Mouse (Mus musculus) neural tube, embryonic 11.5 days (tissue): Measurements from ENCODE around the gene Nadk2. TPM values are rescaled to one million over a fixed set of nuclear protein-coding genes. Genes with fewer than 3 reads are reported as not detected.

Experiments
- ATAC-seq: fragments of 200-750 bp; cut with Nextera tagmentation; 2 replicates; pipeline ENCODE4 v1.8.0; 2017; ENCODE audit warnings: moderate number of reproducible peaks, mild to moderate bottlenecking, moderate TSS enrichment, moderate library complexity; ENCODE audit not compliant: insufficient read depth, low FRiP score, low TSS enrichment
- DNase-seq: peaks from one replicate; pipeline ENCODE4 v3.0.0-alpha.2; 2015; ENCODE audit warnings: low spot score
- H3K27ac ChIP-seq: fragments of 300-500 bp; sonication (generic); 2 replicates; pipeline ENCODE4 v1.5.1; 2014; ENCODE audit warnings: low read depth, mild to moderate bottlenecking, low read length
- H3K27me3 ChIP-seq: fragments of 300-500 bp; sonication (generic); 2 replicates; pipeline ENCODE4 v1.6.1; 2014; ENCODE audit warnings: mild to moderate bottlenecking, low read length, mixed read lengths; ENCODE audit not compliant: control insufficient read depth, insufficient read depth
- H3K36me3 ChIP-seq: fragments of 300-500 bp; sonication (generic); 2 replicates; pipeline ENCODE4 v1.6.1; 2014; ENCODE audit warnings: mild to moderate bottlenecking, low read length, moderate library complexity, mixed read lengths; ENCODE audit not compliant: control insufficient read depth, insufficient read depth
- H3K4me1 ChIP-seq: fragments of 300-500 bp; sonication (generic); 2 replicates; pipeline ENCODE4 v1.6.1; 2014; ENCODE audit warnings: low read length, mixed read lengths; ENCODE audit not compliant: control insufficient read depth, insufficient read depth
- H3K4me2 ChIP-seq: fragments of 300-500 bp; sonication (generic); 2 replicates; pipeline ENCODE4 v1.6.1; 2014; ENCODE audit warnings: low read depth, mild to moderate bottlenecking, moderate library complexity
- H3K4me3 ChIP-seq: fragments of 300-500 bp; sonication (generic); 2 replicates; pipeline ENCODE4 v1.5.1; 2014; ENCODE audit warnings: low read depth, low read length
- H3K9ac ChIP-seq: fragments of 300-500 bp; sonication (generic); 2 replicates; pipeline ENCODE4 v1.6.1; 2014; ENCODE audit warnings: mild to moderate bottlenecking, low read length
- H3K9me3 ChIP-seq: fragments of 300-500 bp; sonication (generic); 2 replicates; pipeline ENCODE4 v1.6.1; 2016; ENCODE audit warnings: low read length; ENCODE audit not compliant: control insufficient read depth
- WGBS: fragments of 180-500 bp; shearing (Covaris S2); extraction: QIAGEN DNeasy Blood & Tissue Kit; methylation state at CpG from one replicate; pipeline ENCODE4 v1.1.7; 2014; 5-methylcytosine and 5-hydroxymethylcytosine counted together
- polyA plus RNA-seq: library from polyadenylated mRNA; unstranded; fragments of >200 nt; fragmentation: Nextera tagmentation; extraction: Ambion mirVana; gene quantifications from 2 replicates; pipeline ENCODE4 v1.2.1, GENCODE M21; 2014

Nadk2 gene
- polyA plus RNA-seq, 1 experiment from 2014 or later = 34.9 TPM

GRCm38 (mm10) chr15:9132693-9133443 is 61.8 kb downstream of the Nadk2 start:
- H3K27me3 ChIP-seq = no peaks in the 10 kb centered on the region
- H3K4me2 ChIP-seq = no peak overlapping the region
- no peak overlapping the region for H3K9ac ChIP-seq
- 90% methylated on average over 13 of the region's 13 CpGs for WGBS
- H3K36me3 ChIP-seq = peaks cover 9% of the 10 kb centered on the region
- H3K4me1 ChIP-seq = no peaks in the 10 kb centered on the region
- H3K27ac ChIP-seq = no peak overlapping the region
- ATAC-seq (no peak), DNase-seq (no peak)
- H3K9me3 ChIP-seq = no peaks in the 10 kb centered on the region
- no peak overlapping the region for H3K4me3 ChIP-seq

GRCm38 (mm10) chr15:9134891-9135507 is 63.9 kb downstream of the Nadk2 start:
- Histone ChIP-seq H3K4me1 (peaks cover 8% of the 10 kb centered on the region; the same call in 1 of the 2 replicates), H3K9me3 (no peaks in the 10 kb centered on the region), H3K36me3 (peaks cover 12% of the 10 kb centered on the region), H3K4me3 (no peak overlapping the region), H3K27ac (no peak overlapping the region), H3K9ac (no peak overlapping the region), H3K4me2 (no peak overlapping the region), H3K27me3 (no peaks in the 10 kb centered on the region)
- ATAC-seq = no peak
- DNase-seq = peak; percentile 26
- 71% methylated on average over 6 of the region's 6 CpGs for WGBS

- DNase-seq = no peak
- no peak overlapping the region for H3K27ac ChIP-seq
Observed at GRCm38 (mm10) chr15:9139447-9139846, 68.4 kb downstream of the Nadk2 start.

GRCm38 (mm10) chr15:9140252-9140680 is 69.2 kb downstream of the Nadk2 start, which contains the start of gene Lmbrd2:
Lmbrd2 (plus strand) TSS chr15:9140550.
- Histone ChIP-seq H3K36me3 (peaks cover 9% of the 10 kb centered on the region), H3K27me3 (no peaks in the 10 kb centered on the region), H3K27ac (peak within 1 kb of the TSS; percentile 35; the same call in 1 of the 2 replicates), H3K4me2 (peak within 1 kb of the TSS; percentile 73), H3K9ac (peak within 1 kb of the TSS; percentile 71), H3K4me3 (peak within 1 kb of the TSS; percentile 82), H3K9me3 (no peaks in the 10 kb centered on the region), H3K4me1 (peaks cover 11% of the 10 kb centered on the region; the same call in 1 of the 2 replicates)
- peak; percentile 97 for DNase-seq
- WGBS = under 1% methylated on average over 34 of the region's 34 CpGs
- ATAC-seq = peak; percentile 98

More at GRCm38 (mm10) chr15:9139447-9139846, 68.4 kb downstream of the Nadk2 start:
- Histone ChIP-seq H3K4me1 (peaks cover 11% of the 10 kb centered on the region; the same call in 1 of the 2 replicates), H3K4me2 (peak overlapping the region; percentile 55), H3K4me3 (peak overlapping the region; percentile 82), H3K27me3 (no peaks in the 10 kb centered on the region), H3K9ac (peak overlapping the region; percentile 53), H3K36me3 (peaks cover 9% of the 10 kb centered on the region), H3K9me3 (no peaks in the 10 kb centered on the region)
- 29% methylated on average over 10 of the region's 10 CpGs for WGBS
- no peak for ATAC-seq

- peaks cover 11% of the 10 kb centered on the region; the same call in 1 of the 2 replicates for H3K4me1 ChIP-seq
- H3K9me3 ChIP-seq = no peaks in the 10 kb centered on the region
- ATAC-seq (peak; percentile 93), DNase-seq (peak; percentile 57)
- peak overlapping the region; percentile 82 for H3K4me3 ChIP-seq
- H3K27ac ChIP-seq = peak overlapping the region; percentile 35; the same call in 1 of the 2 replicates
- peaks cover 9% of the 10 kb centered on the region for H3K36me3 ChIP-seq
- H3K9ac ChIP-seq = peak overlapping the region; percentile 71
- H3K27me3 ChIP-seq = no peaks in the 10 kb centered on the region
- H3K4me2 ChIP-seq = peak overlapping the region; percentile 73
- WGBS = under 1% methylated on average over 37 of the region's 37 CpGs
Observed at GRCm38 (mm10) chr15:9140684-9141171, 69.7 kb downstream of the Nadk2 start.

GRCm38 (mm10) chr15:9155325-9155724 is 84.3 kb downstream of the Nadk2 start, which contains the start of gene Skp2:
Skp2 (minus strand) TSS chr15:9155425.
- peaks cover 5% of the 10 kb centered on the region; the same call in 1 of the 2 replicates for H3K36me3 ChIP-seq

More at GRCm38 (mm10) chr15:9155325-9155724, 84.3 kb downstream of the Nadk2 start, which contains the start of gene Skp2:
- H3K27me3 ChIP-seq = no peaks in the 10 kb centered on the region
- H3K4me1 ChIP-seq = no peaks in the 10 kb centered on the region
- ATAC-seq (no peak), DNase-seq (no peak)
- H3K4me2 ChIP-seq = no peak within 1 kb of the TSS
- H3K4me3 ChIP-seq = no peak within 1 kb of the TSS
- H3K9me3 ChIP-seq = no peaks in the 10 kb centered on the region
- H3K27ac ChIP-seq = no peak within 1 kb of the TSS
- H3K9ac ChIP-seq = no peak within 1 kb of the TSS

Other genes with a start within 250 kb of the Nadk2 start
- gene Ranbp3l, start 103.3 kb upstream of the Nadk2 start, polyA plus RNA-seq = 0.34 TPM in 1 of 2 replicates, not detected in the other
- 3.9 and 4.7 TPM in 2 replicates for gene Lmbrd2, start 69.3 kb downstream of the Nadk2 start, polyA plus RNA-seq
- gene Skp2, start 84.2 kb downstream of the Nadk2 start, polyA plus RNA-seq = 105 and 113 TPM in 2 replicates
- gene Ugt3a1, start 205.6 kb downstream of the Nadk2 start, polyA plus RNA-seq = not detected in 2 replicates